Mouse (Mus musculus) spleen, adult 12 weeks (tissue): ENCODE measurements around the gene Sh3d21.
"Not testable (repeated sequence)": the region's sequence is repeated elsewhere in the genome, so short reads cannot be mapped to it uniquely, and the experiment has no call there.

Source experiments
- DNase-seq: peaks from one replicate; pipeline ENCODE4 v3.0.0; 2022; ENCODE audit warnings: low spot score

Gene Sh3d21

DNA sequence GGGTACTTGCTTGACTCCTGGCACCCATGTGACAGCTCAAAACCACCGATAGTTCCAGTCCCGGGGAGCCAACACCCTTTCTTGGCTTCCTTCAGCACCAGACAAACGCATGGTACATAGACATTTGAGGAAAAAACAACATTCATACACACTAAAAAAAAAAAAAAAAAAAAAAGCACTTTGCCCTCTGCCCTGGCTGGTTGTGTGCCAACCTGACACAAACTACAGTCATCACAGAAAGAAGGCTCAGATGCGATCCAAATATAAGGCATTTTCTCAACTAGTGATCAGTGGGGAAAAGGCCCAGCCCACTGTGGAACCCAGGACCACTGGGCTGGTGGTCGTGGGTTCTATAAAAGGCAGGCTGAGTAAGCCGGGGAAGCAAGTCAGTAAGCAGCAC lies 5.6 kb upstream of the Sh3d21 start:
- DNase-seq: no peak

DNA sequence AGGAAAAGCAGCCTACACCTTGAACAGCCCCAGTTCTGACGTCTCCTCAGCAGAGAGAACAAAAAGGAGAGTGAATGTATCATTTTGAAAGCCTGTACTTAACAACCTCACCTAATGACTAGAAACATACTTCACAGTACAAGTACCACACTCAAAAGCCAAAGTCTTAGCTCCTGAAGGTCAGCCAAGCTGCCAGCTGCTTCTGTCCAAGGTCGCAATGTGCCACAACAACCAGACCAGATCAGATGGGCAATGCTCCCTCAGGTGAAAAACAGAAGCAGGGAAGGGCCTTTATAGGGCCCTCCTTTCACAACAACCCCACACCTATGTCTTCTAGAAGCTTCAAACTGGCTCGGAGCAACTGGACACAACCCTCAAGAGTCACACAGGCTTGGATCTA lies 2.8 kb upstream of the Sh3d21 start:
- DNase-seq: no peak

DNA sequence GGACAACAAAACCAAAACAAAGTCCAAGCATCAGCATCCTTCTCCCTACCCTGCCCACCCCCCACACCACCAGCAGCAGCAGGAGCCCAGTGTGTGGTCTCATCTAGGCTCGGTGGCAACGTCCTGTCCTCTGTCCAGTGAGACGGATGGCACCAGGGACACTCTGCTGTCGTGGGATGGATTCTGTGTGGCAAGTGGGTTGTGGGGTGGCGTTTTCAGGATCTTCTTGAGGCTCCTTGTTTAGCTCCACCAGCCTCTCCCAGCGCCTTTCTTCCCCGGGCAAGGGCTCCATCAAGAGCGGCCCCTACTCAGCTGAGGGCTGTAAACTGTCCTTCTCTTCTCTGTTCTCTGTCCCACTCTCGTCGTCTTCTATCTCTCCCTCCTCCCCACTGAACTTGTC lies 1.8 kb upstream of the Sh3d21 start:
- DNase-seq: not testable (repeated sequence)

DNA sequence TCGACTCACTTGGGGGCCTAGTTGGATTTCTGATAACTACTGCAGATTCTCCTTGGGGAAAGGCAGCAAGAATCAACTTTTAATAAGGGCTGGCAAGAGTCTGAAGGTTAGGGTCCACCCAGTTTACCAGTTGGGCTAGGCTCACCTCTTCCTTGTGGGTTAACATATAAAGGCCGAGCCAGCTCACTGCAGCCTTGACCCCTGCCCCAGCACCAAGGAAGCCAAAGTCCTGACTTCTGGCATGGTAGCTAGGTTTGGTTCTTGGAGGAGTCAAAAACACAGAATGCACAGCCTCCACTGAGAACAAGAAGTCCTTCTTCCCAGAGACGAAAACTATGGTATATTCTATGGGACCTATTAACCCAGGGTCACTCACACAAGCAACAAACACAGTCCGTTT lies 394 bp upstream of the Sh3d21 start:
- DNase-seq: no peak

DNA sequence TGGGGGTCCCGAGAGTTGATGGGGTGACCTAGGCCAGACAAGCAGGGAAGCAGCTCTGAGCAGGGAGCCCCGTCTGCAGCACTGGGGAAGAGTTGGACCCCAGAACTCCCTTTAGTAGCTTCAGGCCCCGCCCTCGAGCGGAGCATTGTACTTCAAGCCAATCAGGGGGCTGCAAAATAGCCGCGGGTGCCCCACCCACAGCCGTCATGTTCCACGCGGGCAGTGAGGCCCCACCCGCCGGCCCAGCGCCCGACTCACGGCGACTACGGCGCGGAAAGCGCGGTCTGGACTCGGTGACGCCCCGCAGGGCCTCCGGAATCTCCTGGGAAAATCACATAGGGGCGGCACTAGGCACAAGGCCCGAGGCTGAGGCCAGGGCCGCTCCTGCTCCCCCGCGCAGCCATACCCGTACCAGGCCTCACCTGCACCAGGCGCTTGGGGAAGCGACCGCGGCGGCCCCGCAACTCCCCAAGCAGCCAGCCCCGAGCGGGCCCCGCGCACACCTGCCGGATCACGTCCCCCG lies 686 bp downstream of the Sh3d21 start:
- peak; percentile 58 for DNase-seq

DNA sequence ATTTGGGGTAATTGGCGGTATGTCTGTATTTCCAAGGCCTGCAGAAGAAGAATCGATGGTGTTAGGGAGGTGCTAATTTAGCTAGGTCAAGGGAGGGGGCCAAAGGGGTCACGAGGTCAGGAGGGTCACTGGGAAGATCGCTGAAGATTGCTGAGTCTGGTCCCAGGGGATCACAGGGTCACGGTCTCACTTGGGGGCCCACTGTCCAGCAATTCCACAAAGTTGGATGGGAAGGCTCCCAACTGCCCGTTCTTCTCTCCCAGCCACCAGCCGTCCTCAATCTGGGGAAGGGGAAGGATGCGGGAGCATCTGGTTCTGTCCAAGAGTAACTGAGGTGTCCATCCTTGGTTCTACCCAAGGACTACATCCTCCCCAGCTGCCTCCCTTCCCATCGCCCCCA lies 1.3 kb downstream of the Sh3d21 start:
- no peak for DNase-seq

DNA sequence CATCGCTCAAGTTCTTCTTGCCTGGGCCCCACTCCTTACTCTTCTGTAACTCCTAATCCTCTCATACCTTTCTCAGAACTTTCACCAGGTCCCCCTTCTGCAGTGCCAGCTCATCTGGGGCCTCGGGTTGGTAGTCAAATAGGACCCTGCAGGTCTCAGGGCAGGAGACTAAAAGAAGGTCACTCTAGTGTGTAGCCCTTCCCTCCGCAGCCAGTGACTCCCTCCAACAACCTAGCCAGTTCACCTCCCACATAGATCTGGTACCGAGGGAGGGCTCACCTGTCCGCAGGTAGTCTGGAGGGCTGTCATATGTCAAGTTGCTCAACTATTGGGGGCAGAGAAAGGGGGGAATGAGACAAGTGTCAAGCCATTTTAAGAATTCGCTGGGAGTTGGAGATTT lies 1.8 kb downstream of the Sh3d21 start:
- no peak for DNase-seq

DNA sequence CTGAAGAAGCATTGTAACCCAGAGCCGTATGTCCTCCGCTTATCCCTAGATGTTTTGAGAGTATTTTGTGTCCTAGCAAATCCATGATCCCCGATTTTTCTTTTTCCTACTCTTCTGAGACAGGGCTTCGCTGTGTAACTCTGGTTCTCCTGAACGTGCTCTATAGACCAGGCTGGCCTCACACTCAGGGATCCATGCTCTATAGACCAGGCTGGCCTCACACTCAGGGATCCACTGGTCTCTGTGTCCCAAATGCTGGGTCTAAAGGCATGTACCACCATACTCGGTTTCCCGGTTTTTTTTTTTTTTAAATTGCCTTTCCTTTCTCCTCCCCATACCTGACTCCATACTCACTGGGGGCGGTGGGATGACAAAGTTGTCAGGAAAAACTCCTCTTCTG lies 2.3 kb downstream of the Sh3d21 start:
- DNase-seq: no peak

DNA sequence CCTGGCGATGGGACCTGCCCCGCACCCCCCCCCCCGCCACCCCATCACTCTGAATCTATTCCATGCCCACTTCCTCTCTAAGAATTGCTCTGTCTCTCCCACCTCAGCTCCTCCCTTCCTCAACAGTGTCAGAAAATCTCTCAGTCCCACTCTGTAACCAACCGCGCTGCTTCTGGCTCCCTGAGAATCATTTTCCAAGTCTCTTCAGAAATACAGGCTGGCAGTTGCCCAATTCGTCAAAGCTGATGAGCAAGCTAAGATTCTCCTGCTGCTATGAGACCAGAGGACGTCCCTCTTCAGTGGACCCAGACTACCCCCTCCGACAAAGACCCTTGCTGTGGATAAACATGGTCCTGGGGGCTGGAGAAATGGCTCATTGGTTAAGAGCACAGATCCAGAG lies 3.8 kb downstream of the Sh3d21 start:
- no peak for DNase-seq

DNA sequence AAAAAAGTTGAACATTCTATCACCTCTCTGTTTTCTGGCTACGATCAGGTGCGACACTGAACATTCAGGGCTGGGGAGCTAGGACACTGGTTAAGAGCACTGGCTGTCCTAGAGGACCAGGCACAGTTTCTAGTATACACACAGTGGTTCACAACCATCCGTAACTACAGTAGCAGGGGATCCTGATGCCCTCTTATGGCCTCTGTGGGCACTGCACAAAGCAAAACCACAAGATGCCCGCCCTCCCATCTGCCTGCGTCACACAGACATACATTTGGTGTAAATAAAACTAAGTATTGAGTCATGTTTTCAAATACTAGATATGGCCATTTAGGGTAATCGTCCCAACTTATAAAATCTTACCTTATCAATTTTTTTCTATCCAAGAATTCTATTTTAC lies 5.7 kb downstream of the Sh3d21 start:
- no peak for DNase-seq

DNA sequence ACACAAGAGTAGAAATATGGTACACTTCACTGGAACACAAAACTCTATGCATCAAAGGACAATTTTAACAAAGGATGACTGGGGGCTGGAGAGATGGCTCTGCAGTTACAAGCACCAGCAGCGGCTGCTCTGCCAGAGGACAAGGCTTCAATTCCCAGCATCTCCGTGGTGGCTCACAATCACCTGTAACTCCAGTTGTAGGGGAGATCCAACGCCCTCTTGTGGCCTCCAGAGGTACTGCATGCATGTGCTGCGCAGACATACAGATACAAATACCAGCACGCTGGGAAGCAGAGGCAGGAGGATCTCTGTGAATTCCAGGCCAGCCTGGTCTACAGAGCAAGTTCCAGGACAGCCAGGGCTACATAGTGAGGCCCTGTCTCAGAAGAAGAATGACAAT lies 6.7 kb downstream of the Sh3d21 start:
- DNase-seq: peak; percentile 23

DNA sequence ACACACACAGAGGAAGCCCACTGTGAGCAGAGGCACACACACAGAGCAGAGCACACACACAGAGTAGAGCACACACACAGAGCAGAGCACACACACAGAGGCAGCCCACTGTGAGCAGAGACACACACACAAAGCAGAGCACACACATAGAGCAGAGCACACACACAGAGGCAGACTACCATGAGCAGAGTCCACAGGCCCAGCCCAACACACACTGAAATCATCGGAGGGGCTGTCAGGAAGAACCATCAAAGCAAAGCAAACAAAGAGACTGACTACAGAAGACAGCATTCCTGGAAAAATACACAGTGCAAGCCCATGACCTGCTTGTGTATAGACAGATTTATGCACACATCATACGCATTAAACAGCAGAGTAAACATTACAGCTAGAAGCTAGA lies 7.4 kb downstream of the Sh3d21 start:
- DNase-seq: no peak

DNA sequence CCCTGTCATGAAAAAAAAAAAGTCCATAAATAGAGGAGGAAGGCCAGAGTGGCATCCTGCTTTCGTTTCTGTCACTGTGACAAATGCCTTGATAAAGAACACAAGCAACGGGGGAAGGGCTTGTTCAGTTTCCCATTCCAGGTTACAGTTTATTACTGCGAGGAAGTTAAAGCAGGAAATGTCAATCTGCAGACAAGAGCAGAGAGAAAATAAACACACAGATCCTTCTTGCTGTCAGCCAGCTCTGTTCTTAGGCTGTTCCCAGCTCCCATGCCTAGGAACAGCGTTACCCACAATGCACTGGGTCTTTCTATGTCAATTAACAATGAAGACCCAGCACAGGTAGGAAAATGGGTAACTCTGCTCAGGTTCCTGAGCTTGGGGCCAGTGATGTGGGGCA lies 8.1 kb downstream of the Sh3d21 start:
- no peak for DNase-seq

DNA sequence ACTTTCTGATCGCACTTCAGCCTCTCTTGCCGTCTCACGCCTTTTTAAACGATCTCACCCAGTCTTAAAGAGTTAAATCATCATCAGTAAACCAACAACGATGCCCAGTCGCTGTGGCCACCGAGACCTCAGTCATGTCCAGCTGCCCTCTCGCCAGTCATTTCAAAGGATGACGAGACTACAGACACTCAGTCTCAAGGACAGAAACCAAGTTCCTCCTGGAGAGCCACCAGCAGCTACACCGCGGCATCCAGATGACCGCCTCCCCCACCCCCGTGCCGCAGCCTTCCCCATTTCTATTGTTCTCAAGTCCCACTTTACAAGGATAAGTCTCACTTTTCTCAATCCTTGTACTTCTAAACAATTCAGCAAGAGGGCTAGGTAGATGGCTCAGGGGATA lies 10.4 kb downstream of the Sh3d21 start:
- DNase-seq: no peak

DNA sequence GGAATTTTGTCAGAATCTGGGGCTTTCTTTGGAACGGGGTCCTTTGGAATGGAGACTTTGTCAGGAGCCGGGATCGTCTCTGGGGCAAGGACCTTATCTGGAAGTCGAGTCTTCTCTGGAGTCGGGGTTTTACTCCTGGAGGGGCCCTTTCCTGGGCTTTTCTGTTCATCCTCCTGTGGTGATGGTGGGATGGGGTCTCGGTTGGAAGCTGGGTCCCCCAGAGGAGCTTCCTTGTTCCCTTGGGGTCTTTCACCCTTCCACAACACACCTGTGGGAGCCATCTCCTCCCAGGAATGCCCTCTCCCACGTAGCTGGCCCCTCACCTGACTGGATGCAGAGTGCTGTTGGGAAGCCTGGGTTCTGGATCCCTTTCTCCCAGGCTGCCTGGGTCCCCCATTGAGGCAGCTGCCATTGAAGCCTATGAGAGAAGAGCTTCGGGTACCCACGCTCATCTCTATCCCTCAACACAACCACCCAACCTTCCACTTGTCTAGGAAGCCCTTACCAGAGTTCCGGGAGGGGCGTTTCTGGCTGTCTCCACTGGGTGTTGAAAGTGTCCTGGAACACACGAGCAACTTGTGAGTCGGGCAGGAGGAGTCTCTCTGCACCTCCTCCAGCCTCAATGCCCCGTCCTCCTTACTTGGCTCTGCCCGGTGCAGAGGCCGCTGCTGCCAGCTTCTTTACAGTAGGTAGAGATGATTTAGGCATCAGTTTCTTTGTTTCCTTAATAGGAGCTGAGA lies 11.4 kb downstream of the Sh3d21 start:
- no peak for DNase-seq

DNA sequence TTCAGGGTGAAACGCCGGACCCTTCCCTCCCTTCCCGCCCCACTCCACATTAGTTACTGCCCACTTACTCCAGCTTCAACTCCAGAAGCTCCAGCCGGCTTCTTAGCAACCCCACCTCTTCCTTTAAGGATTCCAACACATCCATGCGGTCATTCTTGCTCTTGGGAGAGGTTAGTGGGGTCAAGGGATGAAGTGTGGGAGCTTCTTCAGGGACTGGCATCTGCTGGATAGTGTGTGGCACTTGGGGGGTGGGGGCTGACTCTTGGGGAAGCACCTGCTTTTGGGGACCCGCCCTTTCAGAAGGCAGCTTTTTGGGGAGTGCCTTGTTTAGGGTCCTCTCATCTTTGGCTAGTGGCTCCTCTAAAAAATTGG lies 12.4 kb downstream of the Sh3d21 start:
- DNase-seq: no peak

DNA sequence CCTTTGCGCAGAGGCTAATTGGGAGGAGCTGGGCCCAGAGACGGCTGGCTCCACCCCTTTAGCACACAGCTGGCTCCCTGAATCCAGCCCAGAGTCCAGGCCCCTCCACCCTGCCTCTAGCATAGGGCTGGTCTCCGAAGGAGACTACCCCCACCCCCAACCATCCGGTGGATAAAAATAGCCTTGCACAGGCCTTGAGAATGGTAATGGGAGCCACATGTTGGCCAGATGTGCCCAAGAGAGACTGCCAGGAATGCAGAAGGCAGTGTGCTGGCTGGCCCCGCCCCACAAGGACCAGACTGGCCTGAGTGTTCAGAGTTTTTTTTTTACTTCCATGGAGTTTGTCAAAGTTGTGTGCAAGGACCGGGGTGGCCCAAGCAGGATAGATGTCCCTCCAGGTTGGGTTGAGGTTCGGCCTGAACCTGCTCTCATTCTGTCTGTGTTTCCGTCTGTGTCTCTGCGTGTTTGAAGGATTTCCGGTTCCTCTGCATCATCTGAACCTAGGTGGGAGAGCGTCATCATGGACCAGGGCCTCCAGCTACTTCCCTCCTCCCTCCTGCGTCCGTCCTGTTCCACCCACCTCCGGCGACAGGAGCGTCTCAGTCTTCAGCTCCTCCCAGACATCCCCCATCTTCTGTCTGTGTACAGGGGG lies 12.9 kb downstream of the Sh3d21 start:
- no peak for DNase-seq

DNA sequence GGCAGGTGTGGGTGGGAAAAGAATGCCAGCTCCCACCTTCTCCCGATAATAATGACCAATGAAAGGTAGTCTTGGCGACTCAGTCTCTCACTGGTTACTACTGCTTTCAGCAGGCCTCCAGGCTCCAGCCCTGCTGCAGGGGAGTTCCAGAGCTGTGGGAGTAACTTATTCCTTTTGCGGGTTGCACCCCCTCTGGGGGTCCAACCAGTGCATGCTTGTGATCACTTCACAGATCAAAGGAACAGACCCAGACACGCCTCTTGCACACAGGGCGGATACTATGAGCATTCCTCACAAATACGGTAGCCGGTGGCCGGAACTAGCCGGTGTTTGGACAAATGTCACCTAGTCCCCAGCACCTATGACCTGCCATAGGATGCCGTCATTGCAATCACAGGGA lies 13.5 kb downstream of the Sh3d21 start:
- no peak for DNase-seq

DNA sequence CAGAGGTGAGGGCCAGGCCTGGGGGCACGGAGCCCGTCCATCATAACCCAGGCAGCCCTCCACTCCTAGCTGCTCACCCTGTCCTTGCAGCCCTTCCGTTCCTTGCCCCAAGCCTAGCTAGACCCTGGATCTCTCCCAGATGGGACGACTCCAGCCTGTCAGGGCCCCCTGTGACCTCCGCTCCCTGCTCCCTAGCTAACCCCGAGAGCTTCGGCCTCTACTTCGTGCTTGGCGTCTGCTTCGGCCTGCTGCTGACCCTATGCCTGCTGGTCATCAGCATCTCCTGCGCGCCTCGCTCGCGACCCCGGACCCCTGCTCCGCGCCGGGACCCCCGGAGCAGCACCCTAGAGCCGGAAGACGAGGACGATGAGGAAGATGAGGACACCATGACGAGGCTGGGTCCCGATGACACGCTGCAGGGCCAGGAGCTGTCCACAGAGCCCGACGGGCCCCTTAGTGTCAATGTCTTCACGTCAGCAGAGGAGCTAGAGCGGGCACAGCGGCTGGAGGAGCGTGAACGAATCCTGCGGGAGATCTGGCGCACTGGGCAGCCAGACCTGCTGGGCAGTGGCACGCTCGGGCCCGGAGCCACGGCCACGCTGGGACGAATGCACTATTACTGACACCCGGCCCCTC lies 14.1 kb downstream of the Sh3d21 start:
- DNase-seq: no peak

DNA sequence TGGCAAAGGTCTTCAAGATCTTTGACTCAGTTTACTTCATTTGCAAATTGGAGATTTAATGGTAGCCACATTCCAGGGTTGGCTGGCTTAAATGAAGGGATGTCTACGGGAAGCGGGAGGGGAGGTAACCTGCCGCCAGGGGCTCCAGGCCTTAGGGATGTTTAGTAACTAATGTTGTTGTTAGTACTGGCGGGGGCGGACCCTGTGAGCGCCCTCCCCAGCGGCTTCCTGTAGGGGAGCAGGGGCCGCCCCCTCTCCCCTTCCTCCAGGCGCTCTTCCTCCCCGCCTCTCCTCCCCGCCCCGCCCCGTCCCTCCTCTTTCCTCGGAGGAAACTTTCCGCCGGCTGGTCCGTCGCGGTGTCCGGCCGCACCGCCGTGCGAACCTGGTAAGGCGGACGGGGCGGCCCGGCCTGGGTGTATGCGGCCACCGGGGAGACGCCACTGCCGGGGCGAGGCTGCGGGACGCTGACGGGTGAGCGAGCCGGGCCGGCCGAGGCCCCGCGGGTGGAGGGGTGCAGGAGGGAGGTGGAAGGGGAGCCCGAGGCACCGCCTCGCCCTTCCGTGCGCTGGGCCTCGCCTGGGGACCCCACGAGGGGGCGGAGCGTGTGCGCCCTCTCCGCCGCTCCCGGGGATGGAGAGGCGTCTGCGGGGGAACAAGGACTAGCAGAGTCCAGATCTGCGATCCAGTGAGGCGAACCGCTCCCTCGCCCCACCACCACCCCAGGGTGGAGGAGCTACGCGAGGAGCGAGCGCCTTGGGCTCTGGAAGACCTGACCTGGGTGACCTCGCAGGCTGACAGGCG lies 14.9 kb downstream of the Sh3d21 start:
- DNase-seq: no peak

DNA sequence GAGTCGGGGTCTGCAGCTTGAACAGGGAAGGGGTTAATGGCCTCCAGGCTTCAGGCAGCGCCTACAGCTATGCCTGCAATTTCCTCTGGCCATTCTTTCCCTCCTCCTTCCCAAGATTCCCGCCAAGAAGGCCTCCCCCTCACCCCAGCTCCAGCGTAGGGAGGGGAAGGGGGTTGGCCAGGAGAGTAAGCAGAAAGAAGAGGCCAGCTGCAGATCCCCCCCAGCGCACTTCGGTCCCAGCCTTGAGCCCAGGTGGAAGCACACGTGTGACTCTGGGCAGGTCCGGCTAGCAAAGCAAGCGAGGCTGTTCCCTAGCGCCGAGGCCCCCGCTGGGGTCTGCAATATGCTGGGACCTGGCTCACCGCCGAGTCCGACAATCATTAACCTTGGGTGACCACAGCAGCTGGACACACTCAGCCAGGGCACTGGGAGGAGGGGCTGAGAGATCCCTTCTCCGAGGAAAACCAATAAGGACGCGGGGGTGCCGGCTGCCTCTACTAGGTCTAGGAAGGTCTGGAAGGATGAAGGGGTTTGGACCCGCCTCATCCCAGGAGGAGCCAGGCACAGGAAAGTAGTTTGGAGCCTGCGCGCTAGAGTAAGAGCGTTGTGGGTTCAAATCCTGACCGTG lies 15.6 kb downstream of the Sh3d21 start, which contains the start of gene Eva1b:
Gene Eva1b, plus strand, starts transcription at position 212 of the 628 bp plus-strand sequence.
- no peak for DNase-seq

DNA sequence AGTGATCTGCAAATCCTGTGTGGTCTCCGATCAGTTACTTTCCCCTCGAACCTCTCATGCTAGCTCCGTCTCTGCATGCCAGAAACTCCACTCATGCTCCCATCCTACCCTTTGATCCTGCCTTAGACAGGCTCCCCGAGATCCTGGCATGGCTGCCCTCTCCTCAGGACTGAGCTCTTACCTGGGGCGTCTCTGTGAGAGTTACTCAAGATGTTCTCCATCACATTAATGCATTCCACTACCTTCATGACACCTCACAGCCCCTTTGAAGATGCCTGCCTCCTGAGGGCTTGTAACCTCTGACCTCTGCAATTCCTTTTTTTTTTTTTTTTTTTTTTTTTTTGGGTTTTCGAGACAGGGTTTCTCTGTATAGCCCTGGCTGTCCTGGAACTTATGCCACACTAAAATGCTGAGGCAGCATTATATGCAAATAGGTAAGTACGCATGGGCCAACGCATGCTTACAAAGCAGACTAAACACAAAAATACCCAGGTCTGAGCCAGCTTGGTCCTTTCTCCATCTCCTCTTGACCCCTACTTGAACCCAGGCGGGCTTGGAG lies 16.2 kb downstream of the Sh3d21 start:
- DNase-seq: no peak
